Mouse (Mus musculus) lung, embryonic 16.5 days (tissue): ENCODE data around the gene Tnfaip2. TPM values are rescaled to one million over a fixed set of nuclear protein-coding genes. Genes with fewer than 3 reads are reported as not detected.
A peak's percentile ranks its signal among the peaks of the same experiment; 100 is the strongest.

Source experiments
- ATAC-seq: fragments of 200-750 bp; cut with Nextera tagmentation; 2 replicates; pipeline ENCODE4 v1.8.0; 2017; ENCODE audit warnings: low read depth, mild to moderate bottlenecking, moderate library complexity
- H3K27ac ChIP-seq: fragments of 300-500 bp; sonication (generic); 2 replicates; pipeline ENCODE4 v1.5.1; 2014; ENCODE audit warnings: mild to moderate bottlenecking, control low read depth, low read length
- H3K27me3 ChIP-seq: fragments of 300-500 bp; sonication (generic); 2 replicates; pipeline ENCODE4 v1.6.1; 2014; ENCODE audit warnings: low read depth, low read length, mixed read lengths; ENCODE audit not compliant: control insufficient read depth, insufficient read depth
- H3K36me3 ChIP-seq: fragments of 300-500 bp; sonication (generic); 2 replicates; pipeline ENCODE4 v1.6.1; 2014; ENCODE audit warnings: low read length; ENCODE audit not compliant: control insufficient read depth, insufficient read depth
- H3K4me1 ChIP-seq: fragments of 300-500 bp; sonication (generic); replicated peaks from 2 replicates; pipeline ENCODE4 v1.6.1; 2014; ENCODE audit warnings: low read length, mixed read lengths; ENCODE audit not compliant: control insufficient read depth, insufficient read depth
- H3K4me2 ChIP-seq: fragments of 300-500 bp; sonication (generic); 2 replicates; pipeline ENCODE4 v1.6.1; 2014; ENCODE audit warnings: low read depth, low read length, control low read depth
- H3K4me3 ChIP-seq: fragments of 300-500 bp; sonication (generic); 2 replicates; pipeline ENCODE4 v1.5.1; 2014; ENCODE audit warnings: mild to moderate bottlenecking, low read length, control low read depth
- H3K9ac ChIP-seq: fragments of 300-500 bp; sonication (generic); 2 replicates; pipeline ENCODE4 v1.6.1; 2014; ENCODE audit warnings: low read length, control low read depth
- H3K9me3 ChIP-seq: fragments of 300-500 bp; sonication (generic); 2 replicates; pipeline ENCODE4 v1.6.1; 2016; ENCODE audit warnings: low read length; ENCODE audit not compliant: control insufficient read depth
- WGBS: fragments of 180-500 bp; shearing (Covaris S2); extraction: QIAGEN DNeasy Blood & Tissue Kit; methylation state at CpG from one replicate; pipeline ENCODE4 v1.1.7; 2014; 5-methylcytosine and 5-hydroxymethylcytosine counted together
- polyA plus RNA-seq: library from polyadenylated mRNA; unstranded; fragments of >200 nt; fragmentation: Nextera tagmentation; extraction: Ambion mirVana; gene quantifications from 2 replicates; pipeline ENCODE4 v1.2.1, GENCODE M21; 2015

The Tnfaip2 gene
- polyA plus RNA-seq, 1 experiment from 2014 or later: 6.9 TPM

DNA sequence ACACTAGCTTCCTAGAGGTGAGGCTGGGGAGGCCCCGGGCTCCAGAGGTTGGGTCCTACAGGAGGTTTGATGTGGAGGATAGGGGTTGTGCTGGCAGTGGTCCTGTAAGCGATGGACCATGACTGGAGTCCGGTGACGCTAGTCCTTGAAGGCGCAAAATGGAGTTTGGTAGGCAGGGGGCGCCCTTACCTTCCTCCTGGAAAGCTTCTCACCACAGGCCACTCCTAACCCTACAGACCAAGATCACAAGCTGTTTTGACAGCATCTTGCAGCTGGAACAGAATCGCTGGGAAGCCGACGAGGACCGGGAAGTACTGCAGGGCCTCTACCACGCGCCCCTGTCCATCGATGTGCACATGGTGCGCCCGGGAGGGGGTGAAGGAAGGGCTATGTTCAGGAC, 17.0 kb upstream of the Tnfaip2 start:
- peaks cover 63% of the 10 kb centered on the region for H3K27me3 ChIP-seq

DNA sequence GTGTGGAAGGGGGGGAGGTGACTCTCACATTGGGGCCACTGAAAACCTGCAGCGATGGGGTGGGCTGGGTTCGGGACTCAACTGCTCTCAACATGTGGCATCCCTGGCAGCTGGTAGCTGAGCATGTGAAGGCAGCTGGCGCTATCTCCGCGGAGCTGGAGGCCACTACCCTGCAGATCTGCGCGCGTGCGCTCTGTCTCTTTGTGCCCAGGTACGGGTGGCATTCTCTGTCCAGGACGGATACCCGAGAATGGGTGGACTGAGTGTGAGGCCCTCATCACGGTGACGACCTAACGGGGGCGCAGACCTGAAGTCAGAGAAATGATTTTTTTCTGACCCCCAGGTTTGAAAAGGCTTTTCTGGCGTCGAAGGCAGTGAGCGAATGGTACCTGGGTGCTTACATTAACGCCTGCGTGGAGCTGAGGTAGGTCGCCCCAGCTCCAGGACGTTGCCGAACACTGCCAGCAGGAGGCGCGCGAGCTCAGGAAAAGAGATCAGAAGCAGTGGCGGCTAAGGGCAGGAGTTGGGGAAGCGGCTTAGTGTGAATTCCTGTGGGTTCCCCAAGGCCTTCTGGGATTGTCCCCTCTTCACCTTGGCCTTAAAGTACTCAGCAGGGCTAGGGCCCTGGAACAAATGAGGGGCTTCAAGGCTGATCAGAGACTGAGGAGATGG, 16.3 kb upstream of the Tnfaip2 start:
- Histone ChIP-seq H3K4me3 (no peak overlapping the region), H3K27ac (no peak overlapping the region), H3K4me2 (no peak overlapping the region), H3K36me3 (0 out of 2 replicates have a peak, but pooled peaks cover 2% of the 10 kb centered on the region), H3K4me1 (peaks cover 36% of the 10 kb centered on the region), H3K9ac (no peak overlapping the region), H3K27me3 (peaks cover 70% of the 10 kb centered on the region), H3K9me3 (no peaks in the 10 kb centered on the region)
- WGBS: 17% methylated on average over 29 of the region's 29 CpGs
- peak; percentile 51; the same call in 1 of the 2 replicates for ATAC-seq

More for the DNA sequence above, 17.0 kb upstream of the Tnfaip2 start:
- 6% methylated on average over 15 of the region's 15 CpGs for WGBS
- peak; percentile 30; the same call in 1 of the 2 replicates for ATAC-seq
- no peak overlapping the region for H3K4me3 ChIP-seq
- no peak overlapping the region for H3K9ac ChIP-seq
- H3K36me3 ChIP-seq: 0 out of 2 replicates have a peak, but pooled peaks cover 2% of the 10 kb centered on the region
- H3K4me1 ChIP-seq: peaks cover 36% of the 10 kb centered on the region
- H3K4me2 ChIP-seq: no peak overlapping the region
- H3K27ac ChIP-seq: no peak overlapping the region
- H3K9me3 ChIP-seq: no peaks in the 10 kb centered on the region

DNA sequence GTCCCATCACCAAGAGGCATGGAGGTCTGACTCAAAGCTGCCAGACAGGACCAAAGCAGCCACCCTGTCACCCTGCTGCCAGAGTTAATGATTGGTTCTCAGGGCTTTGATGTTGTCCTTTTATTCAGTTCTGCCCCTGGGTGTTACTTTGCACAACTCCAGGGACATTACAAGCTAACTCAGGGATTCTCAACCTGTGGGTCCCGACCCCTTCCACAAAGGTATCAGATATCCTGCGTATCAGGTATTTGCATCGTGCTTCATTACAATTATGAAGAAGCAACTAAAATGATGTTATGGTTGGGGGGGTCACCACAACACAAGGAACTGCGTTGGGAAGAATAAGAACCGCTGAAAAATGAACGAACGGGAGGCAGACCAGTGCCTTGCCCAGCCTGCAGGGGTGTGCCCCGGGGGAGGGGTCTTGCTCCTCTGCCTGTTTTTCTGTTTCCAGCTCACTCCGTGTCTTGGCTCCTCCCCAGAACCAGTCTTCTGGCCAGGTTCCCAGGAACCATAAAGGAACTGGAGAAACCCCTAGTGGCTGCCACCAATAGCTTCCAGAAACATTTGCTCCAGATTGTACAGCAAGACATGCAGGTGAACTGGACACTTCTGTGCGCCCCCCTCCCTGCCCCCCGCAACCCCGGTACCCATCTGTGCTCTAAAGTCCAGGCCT, 14.7 kb upstream of the Tnfaip2 start:
- H3K27me3 ChIP-seq: peaks cover 64% of the 10 kb centered on the region
- WGBS: 55% methylated on average over 12 of the region's 12 CpGs
- no peaks in the 10 kb centered on the region for H3K9me3 ChIP-seq
- H3K36me3 ChIP-seq: no peaks in the 10 kb centered on the region
- H3K4me3 ChIP-seq: no peak overlapping the region
- peaks cover 31% of the 10 kb centered on the region for H3K4me1 ChIP-seq
- H3K27ac ChIP-seq: no peak overlapping the region
- no peak overlapping the region for H3K4me2 ChIP-seq
- ATAC-seq: no peak
- no peak overlapping the region for H3K9ac ChIP-seq

DNA sequence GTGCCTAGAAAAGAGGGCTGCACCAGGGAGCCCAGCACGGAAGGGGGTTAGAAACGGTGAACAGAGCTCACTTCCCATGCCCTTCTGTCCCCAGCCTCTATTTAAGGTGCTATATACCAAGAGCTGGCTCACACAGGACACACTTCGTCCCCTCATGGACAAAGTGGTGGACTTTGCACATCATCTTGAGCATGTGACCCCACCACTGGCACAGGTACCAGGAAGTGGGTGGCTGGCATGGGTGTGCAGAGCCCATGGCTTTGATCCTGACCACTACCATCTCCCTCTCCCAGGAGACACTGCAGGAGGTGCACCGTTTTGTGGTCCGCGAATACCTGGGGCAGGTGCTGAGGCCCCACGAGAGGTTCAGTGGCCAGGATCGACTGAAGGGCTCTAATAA, 13.9 kb upstream of the Tnfaip2 start:
- ATAC-seq: no peak
- H3K4me3 ChIP-seq: no peak overlapping the region
- peaks cover 31% of the 10 kb centered on the region for H3K4me1 ChIP-seq
- peaks cover 56% of the 10 kb centered on the region for H3K27me3 ChIP-seq
- WGBS: 34% methylated on average over 8 of the region's 8 CpGs
- H3K27ac ChIP-seq: no peak overlapping the region
- H3K36me3 ChIP-seq: no peaks in the 10 kb centered on the region
- H3K9ac ChIP-seq: no peak overlapping the region
- no peak overlapping the region for H3K4me2 ChIP-seq
- no peaks in the 10 kb centered on the region for H3K9me3 ChIP-seq

DNA sequence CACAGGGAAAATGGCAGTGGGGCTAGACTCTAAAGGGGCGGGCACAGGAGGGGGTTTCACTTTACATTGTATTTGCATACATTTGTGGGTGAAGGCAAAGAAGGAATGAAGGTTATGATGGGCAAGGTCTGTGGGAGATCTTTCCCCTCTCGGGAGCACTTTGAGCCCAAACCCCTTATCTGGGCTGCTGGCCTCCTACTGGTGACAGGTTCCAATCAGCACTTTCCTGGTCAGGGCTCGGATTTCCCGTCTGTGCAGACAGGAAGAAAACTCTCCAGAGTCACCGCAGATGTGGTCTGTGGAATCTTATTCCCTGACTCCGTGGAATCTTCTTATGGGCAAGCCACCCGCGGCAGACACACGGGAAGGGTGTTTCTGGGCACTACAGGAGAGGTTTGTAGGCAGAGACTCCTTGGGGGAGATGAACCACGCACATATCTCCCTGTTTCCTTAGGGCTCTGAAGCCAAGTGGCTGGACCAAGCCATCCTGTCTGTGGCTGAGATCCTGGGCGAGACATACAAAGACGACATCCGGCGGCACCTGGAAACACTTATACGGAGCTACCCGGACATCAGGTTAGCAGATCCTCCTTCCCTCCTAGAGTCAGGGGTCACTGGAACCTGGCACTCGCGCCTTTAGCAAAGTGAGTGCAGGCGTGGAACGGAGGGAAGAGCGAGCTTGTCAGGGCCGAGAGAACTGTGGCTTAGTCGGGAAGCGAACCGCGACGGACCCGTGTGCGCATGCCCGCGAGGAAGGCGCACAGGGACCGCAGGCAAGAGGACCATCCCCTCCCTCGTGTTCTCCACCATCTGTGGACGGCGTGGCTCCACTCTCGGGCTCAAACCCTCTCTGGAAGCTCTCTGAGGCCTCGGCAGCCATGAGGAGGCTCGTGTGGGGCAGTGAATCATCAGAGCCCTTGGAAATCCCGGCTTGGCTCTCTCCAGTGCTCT, 13.0 kb upstream of the Tnfaip2 start:
- Histone ChIP-seq H3K36me3 (no peaks in the 10 kb centered on the region), H3K9ac (peak overlapping the region; percentile 57), H3K4me2 (peak overlapping the region; percentile 73), H3K27me3 (peaks cover 48% of the 10 kb centered on the region), H3K4me1 (peaks cover 30% of the 10 kb centered on the region), H3K4me3 (peak overlapping the region; percentile 40), H3K27ac (0 out of 2 replicates have a peak overlapping the region, but pooled peaks have one; percentile 2), H3K9me3 (no peaks in the 10 kb centered on the region)
- no peak for ATAC-seq
- WGBS: 1% methylated on average over 40 of the region's 40 CpGs

DNA sequence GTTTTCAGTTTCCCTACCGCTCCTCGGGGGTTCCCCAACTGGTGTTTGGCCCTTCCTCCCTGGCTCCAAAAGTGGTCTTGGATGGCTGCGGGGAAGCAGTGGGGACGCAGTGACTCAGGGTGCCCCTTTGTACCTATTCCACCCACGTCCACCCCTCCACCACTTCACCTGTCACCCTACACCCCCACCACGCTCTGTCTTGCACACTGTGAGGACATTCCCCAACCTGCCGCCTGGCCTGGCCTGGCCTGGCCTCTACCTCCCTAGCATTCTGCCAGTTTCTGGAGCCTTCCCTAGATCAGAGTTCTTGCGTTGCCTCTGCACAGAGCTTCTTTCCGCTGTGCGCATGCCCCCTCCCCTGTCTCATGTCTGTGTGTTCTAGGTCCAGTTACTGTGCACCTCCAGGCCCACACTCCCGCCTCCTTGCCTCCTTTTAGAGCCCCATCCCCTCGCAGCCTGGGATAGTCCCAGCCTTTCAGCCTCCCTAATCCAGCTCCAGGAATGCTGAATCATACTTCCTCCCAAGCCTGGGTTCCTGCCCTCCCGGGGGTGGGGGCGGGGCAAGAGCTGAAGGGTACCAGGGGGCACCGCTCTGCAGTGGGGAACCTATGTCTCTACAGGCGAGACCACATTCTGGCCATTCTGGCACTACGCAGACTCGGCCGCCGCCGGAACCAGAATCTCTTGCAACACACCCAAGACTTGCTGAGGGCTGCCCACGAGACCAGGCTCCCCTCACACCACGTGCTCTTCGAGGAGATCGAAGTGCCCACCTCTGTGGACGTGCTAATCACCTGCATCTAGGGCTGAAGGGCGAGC, 12.0 kb upstream of the Tnfaip2 start:
- peak overlapping the region; percentile 40 for H3K4me3 ChIP-seq
- H3K27ac ChIP-seq: no peak overlapping the region; the same call in 1 of the 2 replicates
- no peak overlapping the region; the same call in none of the 2 replicates for H3K9ac ChIP-seq
- 15% methylated on average over 27 of the region's 27 CpGs for WGBS
- peak overlapping the region; percentile 73 for H3K4me2 ChIP-seq
- H3K27me3 ChIP-seq: peaks cover 38% of the 10 kb centered on the region
- H3K9me3 ChIP-seq: no peaks in the 10 kb centered on the region
- no peaks in the 10 kb centered on the region for H3K36me3 ChIP-seq
- ATAC-seq: no peak
- peaks cover 28% of the 10 kb centered on the region for H3K4me1 ChIP-seq

DNA sequence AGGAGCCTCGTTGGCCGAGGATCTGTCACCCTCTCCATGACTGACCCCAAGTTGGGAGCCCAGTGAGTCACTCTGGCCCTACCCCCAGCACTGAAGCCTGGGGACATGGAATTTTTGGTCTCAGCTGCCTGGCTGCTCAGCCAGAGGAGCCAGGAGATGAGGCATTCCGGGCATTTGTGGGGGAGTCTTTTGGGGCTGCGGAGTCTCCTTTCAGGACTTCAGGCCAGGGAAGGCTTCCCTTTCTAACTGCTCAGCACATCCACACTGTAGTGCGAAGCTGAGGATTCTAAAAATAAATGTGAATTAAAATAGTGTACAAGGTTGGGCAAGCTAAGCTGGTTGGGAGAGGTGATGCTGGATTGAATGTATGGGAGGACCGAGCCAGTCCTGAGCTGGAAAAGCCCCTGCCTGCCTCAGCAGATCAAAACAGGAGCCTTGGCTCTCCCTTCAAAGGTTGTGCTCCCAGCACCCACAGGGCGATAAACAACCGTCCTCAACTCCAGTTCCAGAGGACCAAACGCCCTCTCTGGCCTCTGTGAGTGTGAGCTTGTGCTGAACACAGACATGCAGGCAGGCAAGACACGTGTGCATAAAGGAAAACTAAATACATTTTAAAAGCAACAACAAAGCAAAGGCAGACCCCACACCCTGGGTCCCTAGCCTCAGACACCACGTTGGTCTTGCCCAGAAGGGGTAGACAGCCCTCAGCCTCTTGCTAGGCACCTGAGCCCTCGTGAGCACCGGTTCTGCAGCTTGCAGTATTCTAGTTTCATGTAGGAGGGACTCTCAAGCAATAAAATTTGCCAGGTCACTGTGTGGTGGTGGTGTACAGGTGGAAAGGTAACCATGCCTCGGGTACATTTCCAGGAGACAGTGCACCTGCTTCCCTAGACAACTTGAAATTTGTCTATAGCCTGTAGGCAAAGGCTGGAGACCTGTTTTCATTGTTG, 11.1 kb upstream of the Tnfaip2 start:
- Histone ChIP-seq H3K9ac (no peak overlapping the region; the same call in 1 of the 2 replicates), H3K9me3 (no peaks in the 10 kb centered on the region), H3K4me1 (peaks cover 26% of the 10 kb centered on the region), H3K4me2 (no peak overlapping the region), H3K27me3 (peaks cover 31% of the 10 kb centered on the region), H3K36me3 (no peaks in the 10 kb centered on the region), H3K27ac (no peak overlapping the region; the same call in 1 of the 2 replicates), H3K4me3 (no peak overlapping the region)
- 41% methylated on average over 14 of the region's 14 CpGs for WGBS
- no peak for ATAC-seq

DNA sequence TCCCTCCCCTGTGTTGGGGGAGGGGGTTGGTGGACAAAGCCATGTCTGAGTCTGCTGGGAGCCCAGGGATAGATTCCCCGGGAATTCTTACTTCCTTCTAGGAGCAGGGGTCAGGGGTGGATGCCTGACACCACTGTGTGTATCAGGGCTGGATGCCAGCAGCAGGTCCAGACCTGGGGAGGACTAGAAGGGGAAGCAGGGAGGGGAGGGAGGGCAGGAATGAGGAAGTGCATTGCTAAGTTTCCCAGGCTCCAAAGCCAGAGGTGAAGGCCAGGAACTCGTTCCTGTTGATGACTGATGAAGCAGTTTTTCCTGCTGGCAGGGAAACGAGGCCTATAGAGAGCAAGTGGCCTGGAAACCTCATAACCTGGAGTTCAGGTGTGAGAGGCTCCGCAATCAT, 10.2 kb upstream of the Tnfaip2 start:
- no peak for ATAC-seq
- peaks cover 30% of the 10 kb centered on the region for H3K27me3 ChIP-seq
- H3K4me1 ChIP-seq: peaks cover 26% of the 10 kb centered on the region

More for the DNA sequence above, 10.2 kb upstream of the Tnfaip2 start:
- H3K9ac ChIP-seq: no peak overlapping the region
- H3K27ac ChIP-seq: peak overlapping the region; percentile 81
- no peak overlapping the region for H3K4me3 ChIP-seq
- H3K9me3 ChIP-seq: no peaks in the 10 kb centered on the region
- WGBS: 28% methylated on average over 4 of the region's 4 CpGs
- H3K4me2 ChIP-seq: no peak overlapping the region
- no peaks in the 10 kb centered on the region for H3K36me3 ChIP-seq
